Mouse (Mus musculus) heart, adult 2 months (tissue): ENCODE results near the gene Lcn8. TPM values are rescaled to one million over a fixed set of nuclear protein-coding genes. Genes with fewer than 3 reads are reported as not detected.

Experiments used
- DNase-seq, 2 experiments: peaks; one replicate each; pipeline ENCODE4 v3.0.0; 2021
- H3K27ac ChIP-seq: fragments of 200-600 bp; 2 replicates; pipeline ENCODE4 v1.8.1; 2022
- H3K27me3 ChIP-seq: fragments of 200-500 bp; 2 replicates; pipeline ENCODE4 v1.6.1; 2012; ENCODE audit warnings: mild to moderate bottlenecking, low read length, inconsistent platforms, mixed read lengths; ENCODE audit not compliant: control insufficient read depth, insufficient read depth
- H3K36me3 ChIP-seq: fragments of 200-500 bp; 2 replicates; pipeline ENCODE4 v1.6.1; 2012; ENCODE audit warnings: low read length, inconsistent platforms; ENCODE audit not compliant: control insufficient read depth, insufficient read depth
- H3K4me1 ChIP-seq: fragments of 200-500 bp; 2 replicates; pipeline ENCODE4 v1.6.1; 2011; ENCODE audit warnings: low read length; ENCODE audit not compliant: control insufficient read depth, insufficient read depth
- H3K4me3 ChIP-seq: fragments of 200-600 bp; 2 replicates; pipeline ENCODE4 v1.8.1; 2022
- H3K79me2 ChIP-seq: fragments of 200-500 bp; replicated peaks from 2 replicates; pipeline ENCODE4 v1.6.1; 2012; ENCODE audit warnings: mild to moderate bottlenecking, inconsistent platforms, low read length, moderate library complexity, mixed read lengths; ENCODE audit not compliant: control insufficient read depth, insufficient read depth
- H3K9ac ChIP-seq: fragments of 200-500 bp; 2 replicates; pipeline ENCODE4 v1.6.1; 2012; ENCODE audit warnings: low read depth, mild to moderate bottlenecking, control low read depth, inconsistent platforms, low read length, mixed read lengths
- CTCF ChIP-seq: fragments of 200-600 bp; IDR thresholded peaks from 2 replicates; pipeline ENCODE4 v1.8.1; 2022; ENCODE audit warnings: antibody characterized with exemption, mild to moderate bottlenecking, moderate library complexity
- EP300 ChIP-seq: fragments of 200-500 bp; IDR thresholded peaks from 2 replicates; pipeline ENCODE4 v1.6.1; 2011; ENCODE audit warnings: low read depth, low read length, control low read depth; ENCODE audit not compliant: insufficient read depth
- POLR2A ChIP-seq: fragments of 200-500 bp; IDR thresholded peaks from 2 replicates; pipeline ENCODE4 v1.6.1; 2011; ENCODE audit warnings: mild to moderate bottlenecking, low read depth, low read length, control low read depth; ENCODE audit not compliant: insufficient read depth
- WGBS: fragments of 180-500 bp; shearing (Covaris S2); methylation state at CpG from one replicate; pipeline ENCODE4 v1.1.7; 2018; 5-methylcytosine and 5-hydroxymethylcytosine counted together
- intact Hi-C: fragments of 180-260 bp; cut with DNase I; formaldehyde crosslinking; loops from one replicate; pipeline ENCODE4 v1.15.1; 2025
- polyA plus RNA-seq: library from polyadenylated mRNA; depleted of rRNA; stranded (reverse); fragments of >200 nt; gene quantifications from 2 replicates; pipeline ENCODE4 v1.2.3, GENCODE M21; 2012
- total RNA-seq, 2 experiments: library from RNA; stranded (reverse); gene quantifications; 2 replicates each; pipeline ENCODE4 v1.2.3; 2021

Gene Lcn8
- total and polyA plus RNA-seq, 3 experiments: 0.20 to 1.2 (median 0.98) TPM

GRCm38 (mm10) chr2:25620852-25621228, 32.1 kb upstream of the Lcn8 start:
- no peak overlapping the region; the same call in 1 of the 2 replicates for H3K4me3 ChIP-seq
- no peak for DNase-seq
- H3K36me3 ChIP-seq: no peaks in the 10 kb centered on the region
- H3K27ac ChIP-seq: no peak overlapping the region; the same call in 1 of the 2 replicates
- H3K9ac ChIP-seq: no peak overlapping the region
- intact Hi-C loops: no loop called here
- no peaks in the 10 kb centered on the region for H3K79me2 ChIP-seq
- H3K4me1 ChIP-seq: peaks cover 2% of the 10 kb centered on the region
- WGBS: 63% methylated on average over 4 of the region's 4 CpGs
- TF ChIP-seq EP300 (no peak), CTCF (no peak), POLR2A (no peak)
- peaks cover 6% of the 10 kb centered on the region; the same call in 1 of the 2 replicates for H3K27me3 ChIP-seq

- peaks cover 2% of the 10 kb centered on the region for H3K4me1 ChIP-seq
- intact Hi-C loops: no loop called here
- no peaks in the 10 kb centered on the region; the same call in 1 of the 2 replicates for H3K27me3 ChIP-seq
- H3K4me3 ChIP-seq: peak within 1 kb of the TSS; percentile 60
- 9% methylated on average over 34 of the region's 34 CpGs for WGBS
- TF ChIP-seq EP300 (0 out of 2 replicates have a peak, but pooled peaks have one; percentile 8), POLR2A (peak; percentile 57), CTCF (peak; percentile 80)
- no peaks in the 10 kb centered on the region for H3K79me2 ChIP-seq
- peak within 1 kb of the TSS; percentile 64 for H3K9ac ChIP-seq
- no peaks in the 10 kb centered on the region for H3K36me3 ChIP-seq
- peak; percentile 87 to 90 for DNase-seq
- peak within 1 kb of the TSS; percentile 83 for H3K27ac ChIP-seq
Measured at GRCm38 (mm10) chr2:25621229-25622200, 31.4 kb upstream of the Lcn8 start, which contains the start of gene Tmem141. Gene Tmem141, minus strand, starts transcription at chr2:25622005.

- H3K27ac ChIP-seq: no peak overlapping the region
- no peaks in the 10 kb centered on the region for H3K27me3 ChIP-seq
- H3K79me2 ChIP-seq: no peaks in the 10 kb centered on the region
- H3K4me3 ChIP-seq: no peak overlapping the region
- TF ChIP-seq CTCF (no peak), EP300 (no peak), POLR2A (no peak)
- H3K36me3 ChIP-seq: no peaks in the 10 kb centered on the region
- intact Hi-C loops: no loop called here
- WGBS: 54% methylated on average over 5 of the region's 5 CpGs
- no peak overlapping the region for H3K9ac ChIP-seq
- no peak for DNase-seq
- peaks cover 2% of the 10 kb centered on the region for H3K4me1 ChIP-seq
Measured at GRCm38 (mm10) chr2:25625986-25626385, 26.9 kb upstream of the Lcn8 start.

- WGBS: 74% methylated on average over 6 of the region's 6 CpGs
- Histone ChIP-seq H3K79me2 (no peaks in the 10 kb centered on the region), H3K36me3 (no peaks in the 10 kb centered on the region), H3K4me3 (no peak within 1 kb of the TSS), H3K27me3 (no peaks in the 10 kb centered on the region), H3K9ac (no peak within 1 kb of the TSS), H3K4me1 (no peaks in the 10 kb centered on the region), H3K27ac (no peak within 1 kb of the TSS)
- TF ChIP-seq CTCF: no peak
- no peak for TF ChIP-seq EP300
- TF ChIP-seq POLR2A: no peak
- intact Hi-C loops: no loop called here
- peak in 1 of 2 experiments; percentile 20 for DNase-seq
Measured at GRCm38 (mm10) chr2:25627811-25628210, 25.1 kb upstream of the Lcn8 start, which contains the start of gene Fcna. Gene Fcna, minus strand, starts transcription at chr2:25628030.

- TF ChIP-seq CTCF (no peak), POLR2A (no peak), EP300 (no peak)
- DNase-seq: peak in 1 of 2 experiments; percentile 46
Measured at GRCm38 (mm10) chr2:25628738-25629137, 24.2 kb upstream of the Lcn8 start.

GRCm38 (mm10) chr2:25633616-25634015, 19.3 kb upstream of the Lcn8 start:
- no peak for TF ChIP-seq POLR2A
- TF ChIP-seq EP300: no peak
- no peak for TF ChIP-seq CTCF
- Histone ChIP-seq H3K79me2 (no peaks in the 10 kb centered on the region), H3K4me1 (no peaks in the 10 kb centered on the region), H3K9ac (no peak overlapping the region), H3K36me3 (no peaks in the 10 kb centered on the region), H3K4me3 (no peak overlapping the region), H3K27me3 (no peaks in the 10 kb centered on the region), H3K27ac (no peak overlapping the region)
- WGBS: 84% methylated on average over 3 of the region's 3 CpGs
- intact Hi-C loops: no loop called here
- DNase-seq: no peak

More at GRCm38 (mm10) chr2:25628738-25629137, 24.2 kb upstream of the Lcn8 start:
- H3K27me3 ChIP-seq: no peaks in the 10 kb centered on the region
- WGBS: 33% methylated on average over 4 of the region's 4 CpGs
- no peak overlapping the region for H3K9ac ChIP-seq
- no peak overlapping the region for H3K4me3 ChIP-seq
- no peaks in the 10 kb centered on the region for H3K4me1 ChIP-seq
- no peaks in the 10 kb centered on the region for H3K36me3 ChIP-seq
- intact Hi-C loops: no loop called here
- no peaks in the 10 kb centered on the region for H3K79me2 ChIP-seq
- no peak overlapping the region for H3K27ac ChIP-seq
